Mouse (Mus musculus) C2C12 (cell line): ENCODE data around the gene Esp24. TPM values are rescaled to one million over a fixed set of nuclear protein-coding genes. Genes with fewer than 3 reads are reported as not detected.

Source experiments
- H3K27me3 ChIP-seq: one replicate; pipeline ENCODE4 v1.6.1; 2011; ENCODE audit not compliant: control insufficient read depth, insufficient read depth, insufficient read length
- H3K36me3 ChIP-seq: one replicate; pipeline ENCODE4 v1.6.1; 2011; ENCODE audit not compliant: control insufficient read depth, insufficient read depth
- H3K4me3 ChIP-seq: one replicate; pipeline ENCODE4 v1.5.1; 2011; ENCODE audit warnings: mild to moderate bottlenecking, control low read depth; ENCODE audit not compliant: poor library complexity, insufficient read depth, severe bottlenecking
- H3K79me2 ChIP-seq: one replicate; pipeline ENCODE4 v1.6.1; 2011; ENCODE audit not compliant: control insufficient read depth, insufficient read depth
- H3K79me3 ChIP-seq: one replicate; pipeline ENCODE4 v1.6.1; 2011; ENCODE audit warnings: low read depth, control low read depth
- H3ac ChIP-seq: one replicate; pipeline ENCODE3; 2011; ENCODE audit warnings: low read depth; ENCODE audit not compliant: control insufficient read depth, insufficient read length
- CEBPB ChIP-seq: IDR thresholded peaks from one replicate; pipeline ENCODE4 v1.6.1; 2011; ENCODE audit warnings: low read depth, mild to moderate bottlenecking, control low read depth, moderate library complexity
- CTCF ChIP-seq: IDR thresholded peaks from one replicate; pipeline ENCODE4 v1.5.1; 2011; ENCODE audit not compliant: control insufficient read depth, insufficient read depth, insufficient read length
- FOSL1 ChIP-seq: IDR thresholded peaks from one replicate; pipeline ENCODE4 v1.8.0; 2011; ENCODE audit warnings: mild to moderate bottlenecking, low read length; ENCODE audit not compliant: poor library complexity, insufficient read depth, severe bottlenecking
- MAX ChIP-seq: IDR thresholded peaks from one replicate; pipeline ENCODE4 v1.6.1; 2011; ENCODE audit warnings: mild to moderate bottlenecking, control low read depth
- MYOD1 ChIP-seq: IDR thresholded peaks from one replicate; pipeline ENCODE4 v1.6.1; 2011; ENCODE audit warnings: low read depth; ENCODE audit not compliant: control insufficient read depth, insufficient read length
- MYOG ChIP-seq: IDR thresholded peaks from one replicate; pipeline ENCODE4 v1.6.1; 2011; ENCODE audit not compliant: control insufficient read depth, insufficient read length; ENCODE audit errors: extremely low read depth
- USF1 ChIP-seq: IDR thresholded peaks from one replicate; pipeline ENCODE4 v1.6.1; 2011; ENCODE audit warnings: low read depth, mild to moderate bottlenecking, control low read depth, moderate library complexity
- polyA plus RNA-seq: library from polyadenylated mRNA; unstranded; fragments of >200 nt; fragmentation: generic; extraction: Trizol; gene quantifications from one replicate; pipeline ENCODE4 v1.2.1, GENCODE M21; 2012; ENCODE audit warnings: missing spikeins

Esp24 gene
- polyA plus RNA-seq, 1 experiment = not detected

- Histone ChIP-seq H3K79me3 (no peaks in the 10 kb centered on the region), H3K79me2 (no peaks in the 10 kb centered on the region), H3ac (no peak overlapping the region), H3K36me3 (no peaks in the 10 kb centered on the region), H3K27me3 (no peaks in the 10 kb centered on the region), H3K4me3 (no peak overlapping the region)
- TF ChIP-seq CEBPB (no peak), MYOD1 (no peak), FOSL1 (no peak), USF1 (no peak), CTCF (no peak), MAX (no peak), MYOG (no peak)
Observed at GRCm38 (mm10) chr17:39063641-39064040, 27.1 kb downstream of the Esp24 start.

- Histone ChIP-seq H3K79me3 (no peaks in the 10 kb centered on the region), H3K79me2 (no peaks in the 10 kb centered on the region), H3ac (no peak within 1 kb of the TSS), H3K36me3 (no peaks in the 10 kb centered on the region), H3K27me3 (no peaks in the 10 kb centered on the region), H3K4me3 (no peak within 1 kb of the TSS)
- no peak for TF ChIP-seq FOSL1
- TF ChIP-seq CTCF = no peak
- no peak for TF ChIP-seq MAX
- TF ChIP-seq MYOD1 = no peak
- TF ChIP-seq USF1 = no peak
- TF ChIP-seq CEBPB = no peak
- TF ChIP-seq MYOG = no peak
Observed at GRCm38 (mm10) chr17:39076937-39077336, 40.4 kb downstream of the Esp24 start, which contains the start of gene Esp23. Esp23 (minus strand) TSS chr17:39077037.

Other genes starting within 250 kb of the Esp24 start
- gene Gm21903, start 6.6 kb downstream of the Esp24 start, polyA plus RNA-seq = not detected
- gene Esp23, start 40.3 kb downstream of the Esp24 start, polyA plus RNA-seq = not detected
- not detected for gene Esp22, start 58.6 kb downstream of the Esp24 start, polyA plus RNA-seq